Mouse (Mus musculus) ovary, postnatal 36 days (tissue): ENCODE results near the gene Plxnb1.

Experiments used
- DNase-seq: peaks from one replicate; pipeline ENCODE4 v3.0.0; 2022; ENCODE audit warnings: low spot score, mixed read lengths

Plxnb1 gene

GRCm38 (mm10) chr9:109095137-109095982 lies at the start of gene Plxnb1:
Gene Plxnb1, plus strand, starts transcription at chr9:109095389.
- DNase-seq, result peak; percentile 80

GRCm38 (mm10) chr9:109046306-109046705 lies 48.9 kb upstream of the Plxnb1 start:
- peak; percentile 59 for DNase-seq

- DNase-seq, result peak; percentile 1
These were observed 45.9 kb upstream of the Plxnb1 start for GRCm38 (mm10) chr9:109049316-109049715.

GRCm38 (mm10) chr9:109049996-109050673 lies 45.1 kb upstream of the Plxnb1 start:
- peak; percentile 1 for DNase-seq

GRCm38 (mm10) chr9:109050674-109050997 lies 44.6 kb upstream of the Plxnb1 start:
- peak; percentile 0 for DNase-seq

- DNase-seq, result peak; percentile 1
These were observed 44.1 kb upstream of the Plxnb1 start for GRCm38 (mm10) chr9:109051011-109051501.

GRCm38 (mm10) chr9:109051651-109052489 lies 43.3 kb upstream of the Plxnb1 start:
- DNase-seq, result no peak

- no peak for DNase-seq
These were observed 42.5 kb upstream of the Plxnb1 start for GRCm38 (mm10) chr9:109052490-109053260.

- DNase-seq, result no peak
These were observed 41.8 kb upstream of the Plxnb1 start for GRCm38 (mm10) chr9:109053366-109053765.

GRCm38 (mm10) chr9:109053851-109054250 lies 41.3 kb upstream of the Plxnb1 start:
- no peak for DNase-seq

GRCm38 (mm10) chr9:109054712-109055111 lies 40.5 kb upstream of the Plxnb1 start:
- peak; percentile 42 for DNase-seq

GRCm38 (mm10) chr9:109055271-109056030 lies 39.7 kb upstream of the Plxnb1 start:
- no peak for DNase-seq

- DNase-seq, result no peak
These were observed 39.0 kb upstream of the Plxnb1 start for GRCm38 (mm10) chr9:109056081-109056690.

- DNase-seq, result no peak
These were observed 38.3 kb upstream of the Plxnb1 start for GRCm38 (mm10) chr9:109056916-109057315.

GRCm38 (mm10) chr9:109057543-109057942 lies 37.6 kb upstream of the Plxnb1 start:
- DNase-seq, result no peak

- DNase-seq, result no peak
These were observed 37.0 kb upstream of the Plxnb1 start for GRCm38 (mm10) chr9:109058006-109058765.

GRCm38 (mm10) chr9:109059136-109059903 lies 35.9 kb upstream of the Plxnb1 start, which contains the start of gene Trex1:
Gene Trex1, minus strand, starts transcription at chr9:109059734.
- DNase-seq, result peak; percentile 86

GRCm38 (mm10) chr9:109060184-109060897 lies 34.8 kb upstream of the Plxnb1 start:
- DNase-seq, result no peak
